Mouse (Mus musculus) heart, postnatal 0 days (tissue): ENCODE measurements around the gene Ulk3. TPM values are rescaled to one million over a fixed set of nuclear protein-coding genes. Genes with fewer than 3 reads are reported as not detected.

Experiments
- ATAC-seq: fragments of 200-750 bp; cut with Nextera tagmentation; 2 replicates; pipeline ENCODE4 v1.8.0; 2017; ENCODE audit warnings: low read depth, moderate number of reproducible peaks, moderate library complexity; ENCODE audit not compliant: insufficient read depth
- DNase-seq: peaks from one replicate; pipeline ENCODE4 v3.0.0-alpha.2; 2016; ENCODE audit warnings: low spot score
- H3K27ac ChIP-seq: fragments of 300-500 bp; sonication (generic); 2 replicates; pipeline ENCODE4 v1.5.1; 2014; ENCODE audit warnings: low read depth, mild to moderate bottlenecking
- H3K27me3 ChIP-seq: fragments of 300-500 bp; sonication (generic); 2 replicates; pipeline ENCODE4 v1.6.1; 2014; ENCODE audit warnings: low read length, mixed read lengths; ENCODE audit not compliant: control insufficient read depth, insufficient read depth
- H3K36me3 ChIP-seq: fragments of 300-500 bp; sonication (generic); replicated peaks from 2 replicates; pipeline ENCODE4 v1.6.1; 2014; ENCODE audit warnings: low read length, mixed read lengths; ENCODE audit not compliant: control insufficient read depth, insufficient read depth
- H3K4me1 ChIP-seq: fragments of 300-500 bp; sonication (generic); 2 replicates; pipeline ENCODE4 v1.6.1; 2014; ENCODE audit warnings: antibody characterized with exemption; ENCODE audit not compliant: control insufficient read depth, insufficient read depth
- H3K4me2 ChIP-seq: fragments of 300-500 bp; sonication (generic); 2 replicates; pipeline ENCODE4 v1.6.1; 2014; ENCODE audit warnings: low read depth, mild to moderate bottlenecking, low read length, moderate library complexity
- H3K4me3 ChIP-seq: fragments of 300-500 bp; sonication (generic); 2 replicates; pipeline ENCODE4 v1.5.1; 2014; ENCODE audit warnings: low read depth, low read length
- H3K9ac ChIP-seq: fragments of 300-500 bp; sonication (generic); replicated peaks from 2 replicates; pipeline ENCODE4 v1.6.1; 2014; ENCODE audit warnings: low read depth, low read length, mixed read lengths
- H3K9me3 ChIP-seq: fragments of 300-500 bp; sonication (generic); replicated peaks from 2 replicates; pipeline ENCODE4 v1.6.1; 2016; ENCODE audit warnings: low read length; ENCODE audit not compliant: control insufficient read depth
- CTCF ChIP-seq: IDR thresholded peaks from 2 replicates; pipeline ENCODE4 v1.5.1; 2016; ENCODE audit warnings: antibody characterized with exemption, control low read depth, low read depth
- EP300 ChIP-seq: IDR thresholded peaks from 2 replicates; pipeline ENCODE4 v1.6.1; 2016; ENCODE audit warnings: antibody characterized with exemption, low read depth
- WGBS: fragments of 180-500 bp; shearing (Covaris S2); extraction: QIAGEN DNeasy Blood & Tissue Kit; methylation state at CpG from one replicate; pipeline ENCODE4 v1.1.7; 2014; 5-methylcytosine and 5-hydroxymethylcytosine counted together
- polyA plus RNA-seq: library from polyadenylated mRNA; unstranded; fragments of >200 nt; fragmentation: Nextera tagmentation; extraction: Ambion mirVana; gene quantifications from 2 replicates; pipeline ENCODE4 v1.2.1, GENCODE M21; 2015
- total RNA-seq: library from RNA; depleted of rRNA; stranded (reverse); fragments of >200 nt; gene quantifications from 2 replicates; pipeline ENCODE4 v1.2.3, GENCODE M21; 2014; ENCODE audit warnings: low replicate concordance

The Ulk3 gene
- total and polyA plus RNA-seq, 2 experiments from 2014 or later: 8.0 to 189 TPM

GRCm38 (mm10) chr9:57593454-57594173 lies 4.4 kb downstream of the Ulk3 start:
- DNase-seq: no peak
- H3K4me2 ChIP-seq: no peak overlapping the region
- no peaks in the 10 kb centered on the region for H3K9me3 ChIP-seq
- peaks cover 20% of the 10 kb centered on the region for H3K4me1 ChIP-seq
- H3K9ac ChIP-seq: no peak overlapping the region
- no peak overlapping the region for H3K27ac ChIP-seq
- ATAC-seq: no peak
- peaks cover 44% of the 10 kb centered on the region for H3K36me3 ChIP-seq
- WGBS: 53% methylated on average over 12 of the region's 12 CpGs
- no peak overlapping the region for H3K4me3 ChIP-seq
- H3K27me3 ChIP-seq: no peaks in the 10 kb centered on the region
- TF ChIP-seq EP300 (no peak), CTCF (no peak)

- Histone ChIP-seq H3K27me3 (no peaks in the 10 kb centered on the region), H3K27ac (no peak overlapping the region), H3K9ac (no peak overlapping the region), H3K4me2 (no peak overlapping the region), H3K9me3 (no peaks in the 10 kb centered on the region), H3K36me3 (peaks cover 44% of the 10 kb centered on the region), H3K4me3 (no peak overlapping the region), H3K4me1 (peaks cover 16% of the 10 kb centered on the region)
- 47% methylated on average over 9 of the region's 9 CpGs for WGBS
- no peak for ATAC-seq
- TF ChIP-seq CTCF (no peak), EP300 (no peak)
- DNase-seq: no peak
These were observed 4.9 kb downstream of the Ulk3 start for GRCm38 (mm10) chr9:57594174-57594509.

- Histone ChIP-seq H3K36me3 (peaks cover 36% of the 10 kb centered on the region), H3K4me3 (no peak overlapping the region), H3K4me1 (peaks cover 20% of the 10 kb centered on the region), H3K9ac (no peak overlapping the region), H3K4me2 (no peak overlapping the region), H3K27me3 (no peaks in the 10 kb centered on the region), H3K27ac (no peak overlapping the region), H3K9me3 (no peaks in the 10 kb centered on the region)
- ATAC-seq (no peak), DNase-seq (no peak)
- TF ChIP-seq CTCF (no peak), EP300 (no peak)
- 77% methylated on average over 8 of the region's 8 CpGs for WGBS
These were observed 8.0 kb downstream of the Ulk3 start for GRCm38 (mm10) chr9:57597265-57597664.

DNA sequence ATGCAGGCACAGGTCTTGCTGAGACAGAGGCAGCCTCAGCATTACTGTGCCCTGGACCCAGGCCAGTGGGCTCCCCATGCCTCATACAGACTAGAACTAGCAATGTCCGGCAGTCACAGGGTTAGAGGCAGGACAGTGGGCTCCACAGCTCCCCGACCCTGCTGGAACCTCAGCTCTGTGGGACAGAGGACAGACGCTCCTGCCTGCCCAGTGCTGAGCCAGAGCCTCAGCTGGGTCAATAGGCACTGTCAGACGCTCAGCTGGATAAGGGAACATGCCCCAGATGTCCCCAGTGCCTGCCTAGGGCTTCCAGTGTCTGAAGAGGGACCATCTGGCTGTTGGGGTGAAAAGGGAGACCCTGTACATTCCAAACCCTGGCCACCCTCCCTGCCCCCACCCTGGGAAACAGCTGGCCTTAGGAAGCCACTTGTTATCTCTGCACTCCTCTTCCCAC lies 8.7 kb downstream of the Ulk3 start:
- no peak overlapping the region for H3K9ac ChIP-seq
- peaks cover 29% of the 10 kb centered on the region for H3K36me3 ChIP-seq
- no peak for TF ChIP-seq CTCF
- TF ChIP-seq EP300: no peak
- H3K27me3 ChIP-seq: no peaks in the 10 kb centered on the region
- ATAC-seq (no peak), DNase-seq (no peak)
- H3K27ac ChIP-seq: no peak overlapping the region; the same call in 1 of the 2 replicates
- H3K4me2 ChIP-seq: no peak overlapping the region
- no peak overlapping the region for H3K4me3 ChIP-seq
- WGBS: 8% methylated on average over 4 of the region's 4 CpGs
- H3K4me1 ChIP-seq: peaks cover 20% of the 10 kb centered on the region
- H3K9me3 ChIP-seq: no peaks in the 10 kb centered on the region

DNA sequence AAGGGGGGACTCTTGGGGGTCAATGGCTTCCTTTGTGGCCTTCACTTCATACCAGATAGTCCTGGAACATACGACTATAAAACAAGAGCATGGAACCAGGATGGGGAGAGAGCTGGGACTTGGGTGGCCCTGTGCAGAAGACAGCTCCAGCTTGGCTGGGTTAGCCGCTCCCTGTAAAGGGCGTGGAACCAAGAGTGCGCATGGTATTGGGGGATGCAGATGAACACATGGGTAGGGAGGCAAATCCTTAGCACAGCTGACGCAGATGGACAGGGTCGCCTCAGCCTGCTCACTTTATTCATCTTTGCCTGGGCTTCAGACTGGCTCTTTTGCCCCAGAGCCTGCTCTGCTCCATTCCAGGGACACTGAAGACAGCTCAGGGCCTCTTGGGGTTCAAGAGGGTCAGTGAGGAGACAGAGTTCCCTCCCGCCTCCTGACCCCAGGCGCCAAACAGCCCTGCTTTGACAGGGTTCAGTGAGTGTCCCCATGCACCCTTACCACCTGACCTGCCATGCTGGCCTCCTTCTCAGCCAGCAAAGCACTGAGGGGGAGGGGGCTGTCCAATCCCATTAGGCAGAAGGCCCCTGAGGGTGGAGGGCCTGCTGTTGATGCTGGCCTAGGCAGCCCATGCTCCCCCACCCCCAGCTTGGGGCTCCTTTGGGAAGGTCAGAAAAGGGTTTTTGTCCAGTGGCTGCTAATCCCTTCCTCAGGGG lies 9.8 kb downstream of the Ulk3 start:
- peaks cover 20% of the 10 kb centered on the region for H3K36me3 ChIP-seq
- ATAC-seq (no peak), DNase-seq (no peak)
- no peaks in the 10 kb centered on the region for H3K27me3 ChIP-seq
- 64% methylated on average over 8 of the region's 8 CpGs for WGBS
- H3K4me1 ChIP-seq: peaks cover 20% of the 10 kb centered on the region
- no peak overlapping the region for H3K4me3 ChIP-seq
- no peak overlapping the region for H3K9ac ChIP-seq
- no peak overlapping the region for H3K27ac ChIP-seq
- no peak overlapping the region for H3K4me2 ChIP-seq
- no peak for TF ChIP-seq CTCF
- TF ChIP-seq EP300: no peak
- no peaks in the 10 kb centered on the region for H3K9me3 ChIP-seq
